Mouse (Mus musculus): ENCODE data around the gene Ifi35.
"Not testable (repeated sequence)": the region's sequence is repeated elsewhere in the genome, so short reads cannot be mapped to it uniquely, and the experiment has no call there.

Ifi35 gene

GRCm38 (mm10) chr11:101468731-101469130, 20.5 kb downstream of the Ifi35 start:
- DNase-seq (ENCODE audit: low read depth, low spot score) = no peak

- no peak for DNase-seq (ENCODE audit: low read depth, low spot score)
These were observed 20.9 kb downstream of the Ifi35 start for GRCm38 (mm10) chr11:101469155-101469554.

GRCm38 (mm10) chr11:101470206-101470605, 22.0 kb downstream of the Ifi35 start:
- no peak for DNase-seq (ENCODE audit: low read depth, low spot score)

- DNase-seq (ENCODE audit: low read depth, low spot score) = no peak
These were observed 23.7 kb downstream of the Ifi35 start for GRCm38 (mm10) chr11:101471926-101472325.

- no peak for DNase-seq (ENCODE audit: low read depth, low spot score)
These were observed 24.1 kb downstream of the Ifi35 start for GRCm38 (mm10) chr11:101472336-101472735.

GRCm38 (mm10) chr11:101473686-101474085, 25.5 kb downstream of the Ifi35 start:
- DNase-seq (ENCODE audit: low read depth, low spot score) = not testable (repeated sequence)

GRCm38 (mm10) chr11:101474298-101474697, 26.1 kb downstream of the Ifi35 start:
- DNase-seq (ENCODE audit: low read depth, low spot score) = no peak

DNA sequence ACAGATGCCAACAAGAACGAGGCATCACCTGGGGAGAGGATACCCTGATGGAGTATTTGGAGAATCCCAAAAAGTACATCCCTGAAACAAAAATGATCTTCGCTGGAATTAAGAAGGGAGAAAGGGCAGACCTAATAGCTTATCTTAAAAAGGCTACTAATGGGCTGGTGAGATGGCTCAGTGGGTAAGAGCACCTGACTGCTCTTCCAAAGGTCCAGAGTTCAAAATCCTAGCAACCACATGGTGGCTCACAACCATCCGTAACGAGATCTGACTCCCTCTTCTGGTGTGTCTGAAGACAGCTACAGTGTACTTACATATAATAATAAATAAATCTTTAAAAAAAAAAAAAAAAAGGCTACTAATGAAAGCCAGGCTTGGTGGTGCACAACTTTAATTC, 28.2 kb downstream of the Ifi35 start:
- not testable (repeated sequence) for DNase-seq (ENCODE audit: low read depth, low spot score)

DNA sequence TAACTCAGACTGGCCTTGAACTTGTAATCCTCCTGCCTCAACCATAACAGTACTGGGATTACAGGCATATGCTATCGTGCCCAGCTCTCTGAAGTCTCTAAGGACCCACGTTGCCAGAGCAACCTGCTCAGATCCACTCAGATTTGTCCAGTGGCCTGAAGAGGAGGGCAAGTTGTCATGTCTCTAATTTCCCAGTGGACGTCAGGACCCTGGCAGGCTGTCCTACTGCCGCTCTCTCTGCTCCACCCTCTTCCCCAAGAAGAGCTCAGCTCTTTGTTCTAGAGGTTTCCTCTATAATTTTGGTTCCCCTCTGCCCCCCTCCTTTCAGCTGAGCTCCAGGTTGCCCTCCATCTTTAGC, 29.0 kb downstream of the Ifi35 start:
- DNase-seq (ENCODE audit: low read depth, low spot score) = no peak

GRCm38 (mm10) chr11:101477552-101478211, 29.5 kb downstream of the Ifi35 start:
- no peak for DNase-seq (ENCODE audit: low read depth, low spot score)

DNA sequence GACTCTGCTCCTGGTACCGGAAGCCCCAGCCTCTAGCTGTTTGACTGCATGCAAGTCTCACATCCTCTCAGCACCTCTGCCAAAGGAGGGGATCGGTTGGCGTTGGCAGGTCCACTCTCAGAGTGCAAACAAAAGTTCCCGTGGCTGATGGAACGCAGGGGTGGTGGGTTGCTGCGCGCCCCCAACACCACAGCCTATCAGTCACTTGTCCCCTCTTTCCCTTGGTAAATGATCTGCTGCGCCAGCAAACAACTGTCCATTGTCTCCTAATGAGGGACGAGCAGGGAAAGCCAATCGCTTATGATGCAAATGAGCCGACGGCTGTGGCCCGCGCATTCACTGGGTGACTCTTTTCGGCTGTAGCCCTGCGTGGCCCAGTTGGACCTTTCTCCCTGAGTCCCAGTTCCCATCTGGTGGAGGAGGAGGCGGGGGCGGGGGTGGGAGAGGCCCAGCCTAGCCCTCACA, 31.0 kb downstream of the Ifi35 start:
- DNase-seq (ENCODE audit: low read depth, low spot score) = no peak

DNA sequence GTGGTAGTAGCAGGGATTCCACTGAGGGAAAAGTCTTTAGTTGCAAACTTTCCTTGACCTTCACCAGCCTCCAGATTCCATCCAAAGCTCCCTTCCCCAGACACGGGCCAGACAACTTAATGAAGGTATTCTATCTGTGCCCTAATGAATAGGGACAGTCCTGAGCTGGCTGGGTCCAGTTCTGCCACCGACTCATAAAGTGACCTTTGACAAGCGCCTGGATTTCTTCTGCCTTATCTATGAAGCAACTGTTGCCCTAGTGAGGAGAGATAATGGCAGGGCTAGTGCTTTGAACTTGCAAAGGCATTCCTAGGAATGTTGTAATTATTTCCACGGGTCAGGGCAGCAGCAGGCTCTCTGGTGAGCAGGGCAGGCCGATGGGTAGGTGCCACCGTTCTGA, 32.7 kb downstream of the Ifi35 start:
- DNase-seq (ENCODE audit: low read depth, low spot score) = no peak

GRCm38 (mm10) chr11:101483804-101484203, 35.6 kb downstream of the Ifi35 start:
- no peak for DNase-seq (ENCODE audit: low read depth, low spot score)

- no peak for DNase-seq (ENCODE audit: low read depth, low spot score)
These were observed 36.0 kb downstream of the Ifi35 start for GRCm38 (mm10) chr11:101484245-101484644.

- DNase-seq (ENCODE audit: low read depth, low spot score) = no peak
These were observed 36.6 kb downstream of the Ifi35 start for GRCm38 (mm10) chr11:101484814-101485213.

DNA sequence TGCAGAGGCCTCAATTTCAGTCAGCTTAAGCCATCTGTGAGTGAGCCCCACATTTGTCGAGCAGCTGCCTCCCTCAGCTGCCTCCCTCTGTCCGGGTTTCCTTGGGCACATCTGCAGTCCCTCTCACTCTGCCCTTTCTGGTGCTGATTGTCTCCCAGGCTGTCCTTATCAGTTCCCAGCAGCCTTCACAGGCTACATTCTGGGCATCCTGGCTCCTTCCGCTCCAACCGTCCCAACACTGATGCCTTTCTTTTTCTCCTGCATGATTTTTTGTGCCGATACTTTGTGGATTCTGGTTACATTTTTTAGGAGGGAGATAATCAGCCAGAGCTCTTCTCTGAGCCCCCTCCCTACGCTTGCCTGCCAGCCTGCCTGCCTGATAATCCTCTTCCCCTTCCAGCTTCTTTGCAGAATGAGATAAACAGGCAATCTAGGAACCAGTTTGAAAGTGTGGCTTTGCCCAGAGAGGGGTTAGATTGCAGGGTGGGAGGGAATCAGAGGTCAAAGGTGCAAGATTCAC, 37.4 kb downstream of the Ifi35 start:
- DNase-seq (ENCODE audit: low read depth, low spot score) = no peak

DNA sequence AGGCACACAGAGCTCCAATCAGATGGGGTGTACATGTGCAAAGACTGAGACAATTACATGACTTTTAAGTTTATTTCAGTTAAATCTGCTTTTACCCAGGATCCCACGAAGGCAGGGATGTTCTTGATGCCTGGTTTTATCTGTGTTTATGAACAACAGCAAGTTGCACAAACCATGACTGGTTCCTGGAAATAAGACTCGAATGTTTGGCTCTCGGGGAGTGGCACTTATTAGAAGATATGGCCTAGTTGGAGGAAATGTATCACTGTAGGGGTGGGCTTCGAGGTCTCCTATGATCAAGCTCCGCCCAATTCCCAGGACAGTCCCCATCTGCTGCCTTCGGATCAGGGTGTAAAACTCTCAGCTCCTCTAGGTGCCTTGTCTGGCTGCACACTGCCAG, 37.9 kb downstream of the Ifi35 start:
- no peak for DNase-seq (ENCODE audit: low read depth, low spot score)

DNA sequence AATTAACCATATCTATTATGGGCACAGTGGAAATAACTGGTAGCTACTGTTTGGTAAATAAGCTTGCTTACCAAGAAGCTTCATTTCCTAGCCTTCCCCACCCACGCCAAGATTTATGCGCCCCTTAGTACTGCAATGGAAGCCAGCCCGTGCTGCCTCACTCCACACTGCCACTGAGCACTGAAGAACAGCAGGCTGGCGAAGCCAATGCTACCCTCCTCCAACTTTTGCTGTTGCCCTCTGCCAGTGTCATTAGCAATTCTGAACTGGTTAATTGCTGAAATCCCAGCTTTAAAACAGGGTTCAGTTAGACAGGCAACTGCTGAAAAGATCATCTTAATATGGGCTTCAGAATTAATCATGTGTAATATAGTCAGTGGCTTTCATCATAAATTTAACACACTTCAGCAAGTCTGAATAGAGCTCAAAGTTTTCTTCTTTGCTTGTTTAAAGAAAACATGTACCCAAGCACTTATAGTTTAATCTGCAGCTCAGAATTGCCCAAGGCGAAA, 58.1 kb downstream of the Ifi35 start:
- DNase-seq (ENCODE audit: low read depth, low spot score) = no peak

- DNase-seq (ENCODE audit: low read depth, low spot score) = no peak
These were observed 58.9 kb downstream of the Ifi35 start for GRCm38 (mm10) chr11:101507090-101507489.

All from retina, adult 2 months (tissue).